In the genomic region with DNA sequence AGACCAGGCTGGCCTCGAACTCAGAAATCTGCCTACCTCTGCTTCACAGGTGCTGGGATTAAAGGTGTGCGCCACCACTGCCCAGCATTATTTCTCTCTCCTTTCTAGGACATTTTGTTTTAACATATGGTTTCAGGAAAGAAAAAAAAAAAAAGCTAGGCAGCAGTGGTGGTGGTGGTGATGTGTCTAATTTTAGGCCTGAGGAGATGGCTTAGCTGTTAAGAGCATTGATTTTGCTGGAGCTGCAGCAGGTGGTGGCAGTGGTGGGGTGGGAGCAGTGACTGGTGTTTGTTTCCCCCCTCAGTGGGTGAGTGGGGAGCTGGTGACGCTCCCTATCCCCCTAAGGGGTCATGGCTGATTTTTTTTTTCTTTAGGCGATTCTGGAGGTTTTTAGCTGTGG, we compare ENCODE assay signal across 22 mouse cellular contexts. TPM values are rescaled to one million over a fixed set of nuclear protein-coding genes. Genes with fewer than 3 reads are reported as not detected.
DNase-seq lines count a peak whose midpoint lies in the region; ATAC-seq and TF ChIP-seq lines count a peak whose summit lies in the region.
"Had no signal": no experiment of that assay in that cellular context is flagged by ENCODE, and none has a peak within 500 bp of the region (broad histone marks: within the 10 kb centered on the region; RNA-seq: fewer than 3 reads in every experiment).

No protein-coding gene starts in this region.

- no peak overlapping the region for H3K4me2 ChIP-seq in heart, embryonic 13.5 days
- no peak overlapping the region for H3K4me2 ChIP-seq in limb, embryonic 15.5 days
- H3K4me2 ChIP-seq: kidney, embryonic 15.5 days; limb, embryonic 13.5 days; liver, embryonic 13.5 days; midbrain, embryonic 15.5 days; neural tube, embryonic 13.5 days had no signal

- H3K4me3 ChIP-seq in heart, embryonic 13.5 days = no peak overlapping the region
- H3K4me3 ChIP-seq in limb, embryonic 15.5 days = no peak overlapping the region
- H3K4me3 ChIP-seq in limb, embryonic 10.5 days = no peak overlapping the region
- no peak overlapping the region for H3K4me3 ChIP-seq in cortical plate, adult 2 months (ENCODE audit: insufficient read depth, low read length)
- H3K4me3 ChIP-seq: forebrain, embryonic 10.5 days; gastrocnemius, adult 2 months; kidney, embryonic 15.5 days; limb, embryonic 13.5 days; liver, embryonic 13.5 days; midbrain, embryonic 15.5 days; neural tube, embryonic 13.5 days had no signal

- TF ChIP-seq POLR2A in cortical plate, adult 2 months (IDR thresholded peaks at IDR 0.05; ENCODE audit: extremely low read depth, insufficient read depth, low read length) = no peak

- intact Hi-C loops in heart, postnatal 36 days (cut with DNase I) = no loop called here

- H3K9ac ChIP-seq in heart, embryonic 13.5 days = no peak overlapping the region
- no peak overlapping the region for H3K9ac ChIP-seq in limb, embryonic 15.5 days
- H3K9ac ChIP-seq: kidney, embryonic 15.5 days; limb, embryonic 13.5 days; liver, embryonic 13.5 days; midbrain, embryonic 15.5 days; neural tube, embryonic 13.5 days had no signal

- no peak for TF ChIP-seq CTCF in cortical plate, adult 2 months (IDR thresholded peaks at IDR 0.05; ENCODE audit: extremely low read depth, insufficient read depth, low read length)

- H3K36me3 ChIP-seq in heart, embryonic 13.5 days = peaks cover 16% of the 10 kb centered on the region
- H3K36me3 ChIP-seq in limb, embryonic 15.5 days = peaks cover 10% of the 10 kb centered on the region
- peaks cover 19% of the 10 kb centered on the region for H3K36me3 ChIP-seq in limb, embryonic 10.5 days

- no peak for DNase-seq in heart, postnatal 36 days
- DNase-seq in limb, embryonic 10.5 days (ENCODE audit: low spot score) = no peak
- DNase-seq in telencephalon, adult 2 months (ENCODE audit: low read depth, low spot score) = peak; percentile 68
- no peak for DNase-seq in adrenal gland, adult 18-20 months (ENCODE audit: low spot score in 2 of 2)
- DNase-seq: adrenal gland, postnatal 36 days; cerebellum, adult 18-20 months; cerebellum, postnatal 14 days; embryo, embryonic 11 days; kidney, adult 11 months; kidney, postnatal 36 days; layer of hippocampus, adult 9-11 months; liver, embryonic 13.5 days; lung, adult 2 months had no signal

- peaks cover 18% of the 10 kb centered on the region for H3K4me1 ChIP-seq in heart, embryonic 13.5 days
- peaks cover 24% of the 10 kb centered on the region for H3K4me1 ChIP-seq in limb, embryonic 15.5 days
- peaks cover 12% of the 10 kb centered on the region for H3K4me1 ChIP-seq in limb, embryonic 10.5 days
- H3K4me1 ChIP-seq in cortical plate, adult 2 months (ENCODE audit: control insufficient read depth, insufficient read depth, low read length) = peaks cover 5% of the 10 kb centered on the region

- 58% methylated on average over 4 of the region's 4 CpGs for WGBS in heart, embryonic 13.5 days
- WGBS in limb, embryonic 15.5 days = 71% methylated on average over 4 of the region's 4 CpGs
- 77% methylated on average over 4 of the region's 4 CpGs for WGBS in limb, embryonic 10.5 days

- H3K27ac ChIP-seq in heart, embryonic 13.5 days (replicated peaks) = peak overlapping the region; percentile 49; the same call in 1 of the 2 replicates
- H3K27ac ChIP-seq in limb, embryonic 15.5 days = peak overlapping the region; percentile 33; the same call in 1 of the 2 replicates
- H3K27ac ChIP-seq in limb, embryonic 10.5 days = no peak overlapping the region
- H3K27ac ChIP-seq in cortical plate, adult 2 months (ENCODE audit: insufficient read depth, low read length) = peak overlapping the region; percentile 8; the same call in 1 of the 2 replicates
- H3K27ac ChIP-seq: forebrain, embryonic 10.5 days; gastrocnemius, adult 2 months; limb, embryonic 13.5 days; liver, embryonic 13.5 days; midbrain, embryonic 15.5 days; neural tube, embryonic 13.5 days had no signal

- H3K9me3 ChIP-seq in heart, embryonic 13.5 days = no peaks in the 10 kb centered on the region
- H3K9me3 ChIP-seq in limb, embryonic 15.5 days = no peaks in the 10 kb centered on the region
- H3K9me3 ChIP-seq in limb, embryonic 10.5 days (replicated peaks) = no peaks in the 10 kb centered on the region
- H3K9me3 ChIP-seq: forebrain, embryonic 10.5 days; kidney, embryonic 15.5 days; limb, embryonic 13.5 days; liver, embryonic 13.5 days; midbrain, embryonic 15.5 days; neural tube, embryonic 13.5 days had no signal

- ATAC-seq in heart, embryonic 13.5 days (ENCODE audit: extremely low read depth, insufficient number of reproducible peaks, low FRiP score, low TSS enrichment) = no peak
- no peak for ATAC-seq in limb, embryonic 15.5 days (ENCODE audit: insufficient number of reproducible peaks, low FRiP score, low TSS enrichment, low read depth)
- ATAC-seq: midbrain, embryonic 15.5 days had no signal

- H3K27me3 ChIP-seq in heart, embryonic 13.5 days (replicated peaks) = no peaks in the 10 kb centered on the region
- no peaks in the 10 kb centered on the region for H3K27me3 ChIP-seq in limb, embryonic 15.5 days
- no peaks in the 10 kb centered on the region for H3K27me3 ChIP-seq in limb, embryonic 10.5 days (ENCODE audit: low read depth, poor library complexity, severe bottlenecking)
- H3K27me3 ChIP-seq: kidney, embryonic 15.5 days; limb, embryonic 13.5 days; liver, embryonic 13.5 days; midbrain, embryonic 15.5 days; neural tube, embryonic 13.5 days had no signal

RNA-seq across cellular contexts. Expression of gene Gtf2i, which starts 38.6 kb away (rescaled TPM):
- polyA plus RNA-seq in heart, embryonic 13.5 days (2015; fragmentation: Nextera tagmentation; extraction: Ambion mirVana) = 125 and 127 TPM in 2 replicates
- total RNA-seq in heart, postnatal 36 days (2021) = 100 to 1,000 TPM; 201 to 208 TPM
- polyA plus RNA-seq in limb, embryonic 15.5 days (2015; fragmentation: Nextera tagmentation; extraction: Ambion mirVana) = 164 and 170 TPM in 2 replicates
- 180 and 204 TPM in 2 replicates for polyA plus RNA-seq in limb, embryonic 10.5 days (2016; fragmentation: Nextera tagmentation; extraction: Ambion mirVana)
- 149 and 157 TPM in 2 replicates for polyA plus RNA-seq in cortical plate, adult 2 months (2012; rRNA removed)
- total RNA-seq in adrenal gland, adult 18-20 months (2021) = 100 to 1,000 TPM; 170 to 215 TPM
